Mouse (Mus musculus) C3H10T1/2 (cell line): Measurements from ENCODE around the gene Epp13. TPM values are rescaled to one million over a fixed set of nuclear protein-coding genes. Genes with fewer than 3 reads are reported as not detected.

Source experiments
- polyA plus RNA-seq, 2 experiments: library from polyadenylated mRNA; unstranded; fragments of >200 nt; fragmentation: generic; extraction: Trizol; gene quantifications; one replicate each; pipeline ENCODE4 v1.2.1; 2012; ENCODE audit warnings: missing spikeins in 2 of 2

The Epp13 gene
- polyA plus RNA-seq, result not detected

DNA sequence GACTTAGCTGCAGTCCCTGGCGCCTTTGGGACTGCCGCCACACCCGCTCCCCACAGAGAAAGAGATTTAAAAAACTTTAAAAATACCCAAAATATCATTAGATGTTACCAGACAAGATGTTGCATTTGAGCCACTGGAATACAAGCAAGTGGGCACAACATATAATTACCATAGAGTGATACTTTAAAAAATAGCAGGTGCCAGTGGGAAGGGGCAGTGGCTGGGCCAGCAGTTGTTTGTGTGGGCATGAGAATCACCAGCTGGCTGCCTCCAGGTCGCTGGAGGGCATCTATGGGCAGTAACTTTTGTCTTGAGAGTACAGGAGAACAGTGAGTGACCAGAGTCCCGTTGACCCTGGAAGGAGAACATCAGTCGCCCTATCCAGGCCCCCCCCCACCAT is at the start of gene Epp13:
TSS of gene Epp13 (plus strand) at position 301 of the 400 bp plus-strand sequence.

DNA sequence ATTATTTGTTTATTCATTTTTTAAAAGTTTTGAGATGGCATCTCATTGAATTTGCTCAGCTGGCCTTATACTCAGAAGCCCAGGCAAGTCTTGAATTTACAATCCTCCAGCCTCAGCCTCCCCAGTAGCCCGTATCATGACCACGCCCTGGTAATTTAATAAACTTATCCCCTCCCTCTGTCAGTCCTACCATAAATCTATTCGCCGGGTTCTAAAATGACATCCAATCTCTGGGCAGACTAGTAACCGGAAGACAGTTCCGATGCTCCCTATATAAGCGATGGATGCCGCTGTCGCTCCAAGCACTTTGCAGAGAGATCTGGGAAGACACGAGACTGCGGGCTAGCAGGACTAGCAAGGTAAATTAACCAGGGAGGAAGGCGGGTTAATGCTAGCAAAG is 30.5 kb upstream of the Epp13 start, which contains the start of gene Zscan5b:
TSS of gene Zscan5b (plus strand) at position 301 of the 400 bp plus-strand sequence.

DNA sequence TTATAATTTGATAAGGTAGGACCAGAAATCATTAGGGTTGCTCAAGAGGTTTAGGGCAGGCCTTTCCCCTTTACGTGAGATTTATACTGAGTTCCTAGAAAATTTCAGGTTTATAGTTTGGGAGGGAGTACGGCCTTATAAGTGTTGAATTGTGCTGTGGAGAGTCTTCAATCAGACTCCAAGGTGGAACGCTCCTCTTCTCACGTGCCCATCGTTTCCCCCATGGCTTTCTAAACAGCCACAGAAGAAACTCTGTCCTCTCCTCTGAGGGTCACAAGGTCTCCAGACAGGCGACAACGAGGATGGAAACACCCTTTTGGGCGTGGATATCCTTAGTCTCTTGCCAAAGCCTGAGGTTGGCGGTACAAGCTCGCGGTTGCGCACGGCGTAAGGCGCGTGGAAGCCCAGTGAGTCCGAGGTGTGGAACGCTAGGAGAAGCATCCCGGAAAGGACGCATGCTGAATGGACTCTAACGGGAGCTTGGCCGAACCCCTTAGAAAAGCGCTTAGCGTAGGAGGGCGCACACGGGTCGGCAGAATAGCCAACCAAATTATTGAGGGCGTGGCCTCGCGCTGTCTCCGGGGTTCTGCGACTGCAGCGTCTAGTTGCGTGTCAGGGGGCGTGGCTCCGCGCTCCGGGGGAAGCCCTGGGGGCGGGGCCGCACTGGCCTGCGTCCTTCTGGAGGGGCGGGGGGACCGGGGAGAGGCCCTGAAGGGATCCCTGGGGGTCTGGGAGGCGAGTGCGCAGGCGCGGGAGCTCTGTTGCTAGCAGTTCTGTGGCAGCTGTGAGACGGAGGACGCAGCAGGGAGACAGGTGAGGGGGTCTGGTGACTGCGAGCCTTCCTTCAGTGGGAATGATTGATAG is 33.6 kb downstream of the Epp13 start, which contains the start of gene Zfp667:
TSS of gene Zfp667 (plus strand) at position 738 of the 864 bp plus-strand sequence.

DNA sequence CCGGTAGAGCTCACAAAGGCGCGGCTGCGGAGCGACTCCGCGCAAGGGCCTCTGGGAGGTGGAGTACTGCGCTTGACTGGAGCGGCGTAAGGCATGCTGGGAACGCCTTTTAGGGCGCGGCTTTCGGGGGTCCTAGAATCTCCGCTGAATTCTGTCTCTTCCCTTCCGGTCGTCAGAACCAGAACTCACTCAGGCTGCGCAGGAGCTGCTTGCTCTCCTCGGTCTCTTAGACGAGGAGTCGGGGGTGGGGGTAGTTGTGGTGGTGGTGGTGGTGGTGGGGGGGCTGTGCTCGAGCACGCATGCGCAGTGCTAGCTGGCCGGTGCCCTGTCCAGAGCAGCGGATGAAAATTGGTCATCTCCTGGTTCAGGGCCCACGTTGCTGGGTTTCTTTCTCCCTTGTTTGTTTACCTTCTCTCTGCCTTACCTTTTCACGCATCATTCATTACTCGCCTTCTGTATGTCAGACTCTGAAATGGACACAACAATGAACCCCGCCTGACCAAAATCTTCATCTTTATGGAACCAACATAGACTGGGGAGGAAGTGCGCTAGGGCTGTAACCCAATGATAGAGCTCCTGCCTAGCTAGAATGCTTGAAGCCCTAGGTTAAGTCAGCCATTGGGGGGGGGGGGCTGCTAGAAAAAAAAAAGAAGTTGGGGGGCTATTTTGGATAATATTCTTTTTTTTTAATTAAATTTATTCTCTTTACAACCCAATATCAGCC is 78.9 kb downstream of the Epp13 start, which contains the start of gene Zfp583:
TSS of gene Zfp583 (minus strand) at position 53 of the 724 bp plus-strand sequence.

Other genes starting within 250 kb of the Epp13 start
- not detected for gene Vmn1r65, start 241.7 kb upstream of the Epp13 start, polyA plus RNA-seq
- gene Nlrp4c, start 207.5 kb upstream of the Epp13 start, polyA plus RNA-seq, result not detected
- gene Zfp787, start 96.7 kb upstream of the Epp13 start, polyA plus RNA-seq, result 10 to 100 TPM; 26.5 to 32.4 TPM
- 10 to 100 TPM; 34.7 to 36.0 TPM for gene Zfp444, start 80.5 kb upstream of the Epp13 start, polyA plus RNA-seq
- not detected for gene Galp, start 55.6 kb upstream of the Epp13 start, polyA plus RNA-seq
- not detected for gene Zscan5b, start 30.4 kb upstream of the Epp13 start, polyA plus RNA-seq
- 1 to 10 TPM in 1 of 2 experiments, under 1 TPM in 1; 0.18 to 1.0 TPM for gene Zfp667, start 33.9 kb downstream of the Epp13 start, polyA plus RNA-seq
- under 1 TPM in 1 of 2 experiments, not detected in 1; 0.04 TPM for gene Zfp583, start 78.6 kb downstream of the Epp13 start, polyA plus RNA-seq
- gene Gm3854, start 91.0 kb downstream of the Epp13 start, polyA plus RNA-seq, result not detected
- under 1 TPM; 0.05 to 0.53 TPM for gene Zfp78, start 110.6 kb downstream of the Epp13 start, polyA plus RNA-seq
- 1 to 10 TPM in 1 of 2 experiments, under 1 TPM in 1; 0.37 to 4.0 TPM for gene Zfp28, start 130.6 kb downstream of the Epp13 start, polyA plus RNA-seq
- gene Smim17, start 146.0 kb downstream of the Epp13 start, polyA plus RNA-seq, result under 1 TPM in 1 of 2 experiments, not detected in 1; 0.06 TPM
- gene Gm20715, start 157.6 kb downstream of the Epp13 start, polyA plus RNA-seq, result under 1 TPM in 1 of 2 experiments, not detected in 1; 0.01 TPM
- not detected for gene Olfr1344, start 186.0 kb downstream of the Epp13 start, polyA plus RNA-seq
- gene Olfr1336, start 203.5 kb downstream of the Epp13 start, polyA plus RNA-seq, result not detected
- gene Olfr1346, start 214.4 kb downstream of the Epp13 start, polyA plus RNA-seq, result not detected
- gene Olfr5, start 234.2 kb downstream of the Epp13 start, polyA plus RNA-seq, result not detected
- not detected for gene Olfr1347, start 247.0 kb downstream of the Epp13 start, polyA plus RNA-seq